Mouse (Mus musculus): Measurements from ENCODE around the gene Mrpl19.

- TF ChIP-seq CTCF (IDR thresholded peaks at IDR 0.05; ENCODE audit: low read depth) (no peak), EP300 (IDR thresholded peaks at IDR 0.05; ENCODE audit: low read depth) (no peak)
Observed at GRCm38 (mm10) chr6:81959866-81960265, 5.9 kb downstream of the Mrpl19 start.
